Mouse (Mus musculus): ENCODE measurements around the gene Lctl.
A peak's percentile ranks its signal among the peaks of the same experiment; 100 is the strongest.

- TF ChIP-seq POLR2A (IDR thresholded peaks at IDR 0.05; ENCODE audit: insufficient read depth, low read depth, low read length) = no peak
- TF ChIP-seq CTCF (IDR thresholded peaks at IDR 0.05) = 0 out of 2 replicates have a peak, but pooled peaks have one; percentile 11
Measured at GRCm38 (mm10) chr9:64084231-64084630, 32.7 kb upstream of the Lctl start.
